28 mouse cellular contexts compared by ENCODE assay signal in genomic region chr15:99355660-99356059, GRCm38 (mm10). TPM values are rescaled to one million over a fixed set of nuclear protein-coding genes. Genes with fewer than 3 reads are reported as not detected.
DNase-seq lines count a peak whose midpoint lies in the region; ATAC-seq and TF ChIP-seq lines count a peak whose summit lies in the region.
"Had no signal": no experiment of that assay in that cellular context is flagged by ENCODE, and none has a peak within 500 bp of the region (broad histone marks: within the 10 kb centered on the region; RNA-seq: fewer than 3 reads in every experiment).

No protein-coding gene starts in this region.

- H3K27ac ChIP-seq in gastrocnemius, adult 2 months, result peak overlapping the region; percentile 25; the same call in 1 of the 2 replicates
- H3K27ac ChIP-seq in heart, embryonic 15.5 days, result peak overlapping the region; percentile 46
- H3K27ac ChIP-seq: forebrain, embryonic 12.5 days; hindbrain, embryonic 10.5 days; layer of hippocampus, adult 2 months; macrophage; stomach, embryonic 15.5 days had no signal

- no peak overlapping the region for H3K4me3 ChIP-seq in gastrocnemius, adult 2 months
- no peak overlapping the region for H3K4me3 ChIP-seq in heart, embryonic 15.5 days
- H3K4me3 ChIP-seq: forebrain, embryonic 12.5 days; hindbrain, embryonic 10.5 days; layer of hippocampus, adult 2 months; stomach, embryonic 15.5 days had no signal

- peak; percentile 29 for DNase-seq in gastrocnemius, adult 2 months
- no peak for DNase-seq in gastrocnemius, postnatal 36 days
- DNase-seq in heart, postnatal 36 days, result no peak
- DNase-seq in thymus, postnatal 0 days (ENCODE audit: low spot score), result peak; percentile 69
- DNase-seq in spleen, postnatal 36 days (ENCODE audit: low spot score in 2 of 2), result no peak
- DNase-seq: adrenal gland, postnatal 36 days; cerebellum, adult 11 months; cerebellum, adult 9-11 months; kidney, adult 9 months; liver, postnatal 0 days; right cerebral cortex, adult 18-20 months; right cerebral cortex, postnatal 4 days had no signal

- no peaks in the 10 kb centered on the region for H3K36me3 ChIP-seq in heart, embryonic 15.5 days
- H3K36me3 ChIP-seq: forebrain, embryonic 12.5 days; hindbrain, embryonic 10.5 days; stomach, embryonic 15.5 days had no signal

- no peaks in the 10 kb centered on the region for H3K27me3 ChIP-seq in heart, embryonic 15.5 days
- H3K27me3 ChIP-seq: forebrain, embryonic 12.5 days; stomach, embryonic 15.5 days had no signal

- ATAC-seq in heart, embryonic 15.5 days (replicated peaks; ENCODE audit: insufficient number of reproducible peaks, insufficient read depth, low FRiP score, low read depth), result no peak
- ATAC-seq in inflammation-experienced regulatory T-cells, adult 6 months, result no peak
- ATAC-seq: CD4-positive, CD25-positive, alpha-beta regulatory T cell, adult 4 months; hindbrain, embryonic 16.5 days; intestine, embryonic 16.5 days; liver, postnatal 0 days; lung, postnatal 0 days; midbrain, embryonic 16.5 days had no signal

- no peak for TF ChIP-seq CTCF in gastrocnemius, adult 2 months (IDR thresholded peaks at IDR 0.05)

- no peak overlapping the region for H3K4me2 ChIP-seq in heart, embryonic 15.5 days
- H3K4me2 ChIP-seq: forebrain, embryonic 12.5 days; liver, embryonic 11.5 days; stomach, embryonic 15.5 days had no signal

- H3K4me1 ChIP-seq in heart, embryonic 15.5 days (replicated peaks), result peaks cover 53% of the 10 kb centered on the region
- H3K4me1 ChIP-seq: forebrain, embryonic 12.5 days; stomach, embryonic 15.5 days had no signal

- intact Hi-C loops in gastrocnemius, adult 2 months (cut with DNase I), result no loop called here
- intact Hi-C loops in gastrocnemius, postnatal 36 days (cut with DNase I), result no loop called here
- intact Hi-C loops in heart, postnatal 36 days (cut with DNase I), result no loop called here

- H3K9ac ChIP-seq in heart, embryonic 15.5 days, result 0 out of 2 replicates have a peak overlapping the region, but pooled peaks have one; percentile 18
- H3K9ac ChIP-seq: forebrain, embryonic 12.5 days; liver, postnatal 0 days; stomach, embryonic 15.5 days had no signal

- WGBS in heart, embryonic 15.5 days, result 38% methylated on average over 6 of the region's 6 CpGs

- no peaks in the 10 kb centered on the region for H3K9me3 ChIP-seq in heart, embryonic 15.5 days (replicated peaks)
- H3K9me3 ChIP-seq: forebrain, embryonic 12.5 days; hindbrain, embryonic 10.5 days; stomach, embryonic 15.5 days had no signal

RNA-seq across cellular contexts. Expression of gene Fmnl3, which starts 14.6 kb away (rescaled TPM):
- 1 to 10 TPM; 5.5 to 7.2 TPM for total RNA-seq in gastrocnemius, adult 2 months (2021)
- total RNA-seq in gastrocnemius, postnatal 36 days (2021), result 1 to 10 TPM; 6.6 to 7.0 TPM
- polyA plus RNA-seq in heart, embryonic 15.5 days (2015; fragmentation: Nextera tagmentation; extraction: Ambion mirVana), result 14.0 and 17.8 TPM in 2 replicates
- total RNA-seq in heart, postnatal 36 days (2021), result 10 to 100 TPM; 19.0 to 22.3 TPM
- polyA plus RNA-seq in thymus, postnatal 0 days (2015; fragmentation: Nextera tagmentation; extraction: Ambion mirVana), result 21.2 and 22.3 TPM in 2 replicates
- 10 to 100 TPM in 1 of 3 experiments, 1 to 10 TPM in 2; 5.5 to 13.4 (median 9.2) TPM for polyA plus RNA-seq in inflammation-experienced regulatory T-cells, adult 6 months (2017; shearing (Covaris generic))

RNA-seq across cellular contexts. Expression of gene Tmbim6, which starts 37.0 kb away (rescaled TPM):
- 100 to 1,000 TPM; 181 to 184 TPM for total RNA-seq in gastrocnemius, adult 2 months (2021)
- total RNA-seq in gastrocnemius, postnatal 36 days (2021), result 100 to 1,000 TPM; 165 to 172 TPM
- 221 and 295 TPM in 2 replicates for polyA plus RNA-seq in heart, embryonic 15.5 days (2015; fragmentation: Nextera tagmentation; extraction: Ambion mirVana)
- 100 to 1,000 TPM; 233 to 243 TPM for total RNA-seq in heart, postnatal 36 days (2021)
- polyA plus RNA-seq in thymus, postnatal 0 days (2015; fragmentation: Nextera tagmentation; extraction: Ambion mirVana), result 398 and 433 TPM in 2 replicates
- 1,000 to 10,000 TPM; 1,026 to 1,183 (median 1,027) TPM for polyA plus RNA-seq in inflammation-experienced regulatory T-cells, adult 6 months (2017; shearing (Covaris generic))

RNA-seq across cellular contexts. Expression of gene Fam186b, which starts 60.0 kb away (rescaled TPM):
- total RNA-seq in gastrocnemius, adult 2 months (2021), result not detected
- not detected for total RNA-seq in gastrocnemius, postnatal 36 days (2021)
- 0.09 and 0.47 TPM in 2 replicates for polyA plus RNA-seq in heart, embryonic 15.5 days (2015; fragmentation: Nextera tagmentation; extraction: Ambion mirVana)
- not detected for total RNA-seq in heart, postnatal 36 days (2021)
- polyA plus RNA-seq in thymus, postnatal 0 days (2015; fragmentation: Nextera tagmentation; extraction: Ambion mirVana), result 0.05 and 0.08 TPM in 2 replicates
- polyA plus RNA-seq in inflammation-experienced regulatory T-cells, adult 6 months (2017; shearing (Covaris generic)), result under 1 TPM in 2 of 3 experiments, not detected in 1; 0.29 to 0.48 TPM
- total RNA-seq: common myeloid progenitor, adult 5-6 weeks; gastrocnemius, postnatal 4 days had no signal
- polyA plus RNA-seq: limb, embryonic 11.5 days; liver, postnatal 0 days; lung, postnatal 0 days; macrophage had no signal

Comparison
In these comparisons a context has a peak if more than half of its experiments do, and no peak if none do; other contexts are left out.
1. DNase-seq: peak in gastrocnemius, adult 2 months (single experiment) and thymus, postnatal 0 days (single experiment); none in gastrocnemius, postnatal 36 days (0 of 2), heart, postnatal 36 days (0 of 2) and spleen, postnatal 36 days (0 of 2).